Mouse (Mus musculus): ENCODE measurements at regions not wholly inside any gene's neighbourhood (a gene's known extent, or its start where the extent isn't known, plus 50 kb on each side); places are given as distances from the start of the nearest gene placed in this dataset.

- TF ChIP-seq CTCF (IDR thresholded peaks at IDR 0.05 in 2 of 3, conservative IDR thresholded peaks at IDR 0.05 in 1 of 3; ENCODE audit: control insufficient read depth in 1 of 3, insufficient read depth in 1 of 3, low read depth in 2 of 3, low read length in 3 of 3, poor library complexity in 1 of 3, severe bottlenecking in 1 of 3) (peak in 2 of 3 experiments; percentile 25 to 31; a peak in 3 of 6 replicates), EP300 (IDR thresholded peaks at IDR 0.05; ENCODE audit: low read depth in 1 of 2, low read length in 2 of 2) (no peak), POLR2AphosphoS2 (IDR thresholded peaks at IDR 0.05; ENCODE audit: low read length) (no peak), MYB (IDR thresholded peaks at IDR 0.05; ENCODE audit: low read depth, low read length) (no peak), JUND (IDR thresholded peaks at IDR 0.05; ENCODE audit: low read depth, low read length) (no peak), USF2 (IDR thresholded peaks at IDR 0.05; ENCODE audit: borderline replicate concordance in 1 of 2, insufficient read depth in 1 of 2, low read depth in 1 of 2, low read length in 2 of 2) (no peak), HCFC1 (IDR thresholded peaks at IDR 0.05; ENCODE audit: low read depth, low read length) (no peak), E2F4 (IDR thresholded peaks at IDR 0.05; ENCODE audit: borderline replicate concordance, low read depth, low read length) (no peak), CHD2 (IDR thresholded peaks at IDR 0.05; ENCODE audit: low read length) (no peak), MAX (IDR thresholded peaks at IDR 0.05; ENCODE audit: low read length) (no peak), POLR2A (IDR thresholded peaks at IDR 0.05; ENCODE audit: control insufficient read depth in 1 of 2, insufficient read depth in 1 of 2, low read depth in 1 of 2, low read length in 2 of 2, poor library complexity in 1 of 2) (no peak)
These were observed 476.8 kb upstream of the Nr3c2 start for GRCm38 (mm10) chr8:76422459-76422858.

Measured in MEL (cell line).